Mouse (Mus musculus) MEL (cell line): ENCODE results near the gene Ifitm6. TPM values are rescaled to one million over a fixed set of nuclear protein-coding genes. Genes with fewer than 3 reads are reported as not detected.

Experiments
- DNase-seq: peaks from one replicate; pipeline ENCODE4 v3.0.0; 2011; ENCODE audit warnings: low read depth, low spot score
- H3K27ac ChIP-seq: 2 replicates; pipeline ENCODE4 v1.5.1; 2012; ENCODE audit warnings: low read depth, mild to moderate bottlenecking, control low read depth, low read length, moderate library complexity; ENCODE audit not compliant: control insufficient read depth
- H3K27me3 ChIP-seq, 2 experiments: fragments of 150-350 bp in 1 of 2; sonication (generic) in 1 of 2; 2 replicates each; pipeline ENCODE4 v1.6.1; 2012; ENCODE audit warnings: low read length in 2 of 2, mild to moderate bottlenecking in 2 of 2, improper control_type of control experiment in 1 of 2, moderate library complexity in 1 of 2; ENCODE audit not compliant: insufficient read depth in 2 of 2, control insufficient read depth in 1 of 2
- H3K36me3 ChIP-seq, 2 experiments: 2 replicates each; pipeline ENCODE4 v1.6.1; 2012 to 2014; ENCODE audit warnings: low read length in 2 of 2, improper control_type of control experiment in 1 of 2, inconsistent platforms in 1 of 2, mild to moderate bottlenecking in 1 of 2; ENCODE audit not compliant: insufficient read depth in 2 of 2, control insufficient read depth in 1 of 2
- H3K4me1 ChIP-seq, 2 experiments: fragments of 150-350 bp in 1 of 2; sonication (generic) in 1 of 2; 2 replicates each; pipeline ENCODE4 v1.6.1; 2012; ENCODE audit warnings: low read length in 2 of 2, improper control_type of control experiment in 1 of 2, mild to moderate bottlenecking in 1 of 2; ENCODE audit not compliant: insufficient read depth in 2 of 2, control insufficient read depth in 1 of 2
- H3K4me3 ChIP-seq, 2 experiments: fragments of 150-350 bp in 1 of 2; sonication (generic) in 1 of 2; 2 replicates each; pipeline ENCODE4 v1.5.1; 2012; ENCODE audit warnings: low read depth in 2 of 2, low read length in 2 of 2, mild to moderate bottlenecking in 2 of 2, moderate library complexity in 2 of 2, control low read depth in 1 of 2, improper control_type of control experiment in 1 of 2; ENCODE audit not compliant: control insufficient read depth in 1 of 2, insufficient read depth in 1 of 2
- H3K79me2 ChIP-seq: 2 replicates; pipeline ENCODE4 v1.6.1; 2012; ENCODE audit warnings: mild to moderate bottlenecking, low read length, moderate library complexity; ENCODE audit not compliant: control insufficient read depth, poor library complexity, insufficient read depth
- H3K9ac ChIP-seq: 2 replicates; pipeline ENCODE4 v1.6.1; 2012; ENCODE audit warnings: low read depth, mild to moderate bottlenecking, control low read depth, low read length, moderate library complexity; ENCODE audit not compliant: control insufficient read depth, poor library complexity, severe bottlenecking
- H3K9me3 ChIP-seq: fragments of 150-350 bp; sonication (generic); replicated peaks from 2 replicates; pipeline ENCODE4 v1.6.1; 2012; ENCODE audit warnings: mild to moderate bottlenecking, low read length, improper control_type of control experiment, moderate library complexity; ENCODE audit not compliant: insufficient read depth
- CHD2 ChIP-seq: IDR thresholded peaks from 2 replicates; pipeline ENCODE4 v1.6.1; 2011; ENCODE audit warnings: low read length, improper control_type of control experiment
- ELF1 ChIP-seq: IDR thresholded peaks from 2 replicates; pipeline ENCODE4 v1.6.1; 2014; ENCODE audit warnings: low read depth, mild to moderate bottlenecking, inconsistent platforms, low read length, improper control_type of control experiment, moderate library complexity
- EP300 ChIP-seq, 2 experiments: IDR thresholded peaks; 2 replicates each; pipeline ENCODE4 v1.6.1; 2011; ENCODE audit warnings: improper control_type of control experiment in 2 of 2, low read length in 2 of 2, low read depth in 1 of 2, mild to moderate bottlenecking in 1 of 2
- GATA1 ChIP-seq: IDR thresholded peaks from 2 replicates; pipeline ENCODE4 v1.6.1; 2011; ENCODE audit warnings: low read depth, low read length, improper control_type of control experiment
- HCFC1 ChIP-seq: IDR thresholded peaks from 2 replicates; pipeline ENCODE4 v1.6.1; 2012; ENCODE audit warnings: low read depth, mild to moderate bottlenecking, inconsistent platforms, low read length, improper control_type of control experiment, moderate library complexity
- JUND ChIP-seq: IDR thresholded peaks from 2 replicates; pipeline ENCODE4 v1.6.1; 2011; ENCODE audit warnings: low read depth, mild to moderate bottlenecking, improper control_type of control experiment, low read length
- KAT2A ChIP-seq: conservative IDR thresholded peaks from 2 replicates; pipeline ENCODE4 v1.6.1; 2012; ENCODE audit warnings: low read depth, low read length, improper control_type of control experiment, inconsistent platforms
- MAFK ChIP-seq: IDR thresholded peaks from 2 replicates; pipeline ENCODE4 v1.6.1; 2011; ENCODE audit warnings: low read depth, mild to moderate bottlenecking, low read length, improper control_type of control experiment, borderline replicate concordance
- MAX ChIP-seq: IDR thresholded peaks from 2 replicates; pipeline ENCODE4 v1.6.1; 2011; ENCODE audit warnings: low read length, improper control_type of control experiment
- MAZ ChIP-seq: IDR thresholded peaks from 2 replicates; pipeline ENCODE4 v1.6.1; 2012; ENCODE audit warnings: low read depth, mild to moderate bottlenecking, inconsistent platforms, low read length, improper control_type of control experiment
- MEF2A ChIP-seq: IDR thresholded peaks from 2 replicates; pipeline ENCODE4 v1.6.1; 2014; ENCODE audit warnings: low read depth, mild to moderate bottlenecking, inconsistent platforms, low read length, improper control_type of control experiment; ENCODE audit not compliant: poor library complexity, insufficient replicate concordance, severe bottlenecking; ENCODE audit errors: extremely low read depth
- MXI1 ChIP-seq: IDR thresholded peaks from 2 replicates; pipeline ENCODE4 v1.6.1; 2011; ENCODE audit warnings: mild to moderate bottlenecking, low read depth, low read length, improper control_type of control experiment
- POLR2A ChIP-seq, 2 experiments: IDR thresholded peaks; 2 replicates each; pipeline ENCODE4 v1.6.1; 2011 to 2012; ENCODE audit warnings: low read length in 2 of 2, mild to moderate bottlenecking in 2 of 2, control low read depth in 1 of 2, improper control_type of control experiment in 1 of 2, low read depth in 1 of 2, moderate library complexity in 1 of 2; ENCODE audit not compliant: control insufficient read depth in 1 of 2, insufficient read depth in 1 of 2, poor library complexity in 1 of 2
- POLR2AphosphoS2 ChIP-seq: IDR thresholded peaks from 2 replicates; pipeline ENCODE4 v1.6.1; 2011; ENCODE audit warnings: low read length, improper control_type of control experiment
- RAD21 ChIP-seq: IDR thresholded peaks from 2 replicates; pipeline ENCODE4 v1.6.1; 2011; ENCODE audit warnings: mild to moderate bottlenecking, low read depth, low read length, improper control_type of control experiment
- SMC3 ChIP-seq: IDR thresholded peaks from 2 replicates; pipeline ENCODE4 v1.6.1; 2011; ENCODE audit warnings: low read depth, low read length, improper control_type of control experiment
- TAL1 ChIP-seq: IDR thresholded peaks from 2 replicates; pipeline ENCODE4 v1.6.1; 2012; ENCODE audit warnings: mild to moderate bottlenecking, inconsistent platforms, low read length, moderate library complexity, mixed read lengths
- TCF12 ChIP-seq: IDR thresholded peaks from 2 replicates; pipeline ENCODE4 v1.6.1; 2014; ENCODE audit warnings: low read depth, mild to moderate bottlenecking, inconsistent platforms, low read length, improper control_type of control experiment, moderate library complexity
- USF2 ChIP-seq, 2 experiments: IDR thresholded peaks; 2 replicates each; pipeline ENCODE4 v1.6.1; 2011 to 2012; ENCODE audit warnings: improper control_type of control experiment in 2 of 2, low read length in 2 of 2, borderline replicate concordance in 1 of 2, inconsistent platforms in 1 of 2, low read depth in 1 of 2, mild to moderate bottlenecking in 1 of 2; ENCODE audit not compliant: insufficient read depth in 1 of 2
- ZC3H11A ChIP-seq: IDR thresholded peaks from 2 replicates; pipeline ENCODE4 v1.6.1; 2012; ENCODE audit warnings: low read depth, mild to moderate bottlenecking, inconsistent platforms, low read length, improper control_type of control experiment
- ZKSCAN1 ChIP-seq: IDR thresholded peaks from 2 replicates; pipeline ENCODE4 v1.6.1; 2012; ENCODE audit warnings: low read depth, mild to moderate bottlenecking, inconsistent platforms, low read length, improper control_type of control experiment, moderate library complexity
- ZNF384 ChIP-seq: IDR thresholded peaks from 2 replicates; pipeline ENCODE4 v1.6.1; 2012; ENCODE audit warnings: low read depth, mild to moderate bottlenecking, inconsistent platforms, low read length, improper control_type of control experiment
- polyA plus RNA-seq, 2 experiments: library from polyadenylated mRNA; stranded (reverse) in 1 of 2; unstranded in 1 of 2; fragments of >175 nt in 1 of 2; fragments of >200 nt in 1 of 2; gene quantifications; 2 replicates each; pipeline versions ENCODE4 v1.2.1 to v1.2.4; 2012; ENCODE audit warnings: low replicate concordance in 2 of 2, low read depth in 1 of 2; ENCODE audit not compliant: insufficient read length in 2 of 2, insufficient read depth in 1 of 2, missing spikeins in 1 of 2
- total RNA-seq: library from RNA; depleted of rRNA; stranded (reverse); fragments of 300-350 nt; gene quantifications from 2 replicates; pipeline ENCODE4 v1.2.3, GENCODE M21; 2012

The Ifitm6 gene
- total and polyA plus RNA-seq, 3 experiments, result not detected

DNA sequence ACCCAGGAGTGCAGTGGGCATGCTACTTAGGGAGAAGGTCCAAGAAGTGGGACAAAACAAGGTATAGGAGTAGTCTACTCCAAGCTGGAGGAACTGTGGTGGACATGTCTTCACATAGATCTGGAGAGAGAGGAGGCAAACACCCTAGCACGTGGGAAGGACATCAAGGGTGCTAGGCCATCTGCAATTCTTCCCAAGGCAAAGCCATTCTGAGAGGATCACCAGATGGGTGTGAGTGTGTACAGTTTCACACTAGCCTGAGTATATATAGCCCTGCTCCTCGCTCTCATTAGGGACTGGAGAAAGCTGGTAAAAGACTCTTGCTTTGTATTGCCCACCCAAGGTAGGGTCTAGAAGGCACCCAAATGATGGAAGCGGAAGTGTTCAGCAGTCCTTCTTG lies 45.6 kb upstream of the Ifitm6 start:
- H3K9me3 ChIP-seq, result no peaks in the 10 kb centered on the region
- peaks cover 10 to 19% of the 10 kb centered on the region in 2 experiments for H3K27me3 ChIP-seq
- H3K4me3 ChIP-seq, result no peak overlapping the region
- H3K36me3 ChIP-seq, result no peaks in the 10 kb centered on the region
- DNase-seq, result no peak
- no peak for TF ChIP-seq GATA1
- no peak for TF ChIP-seq MAZ
- no peak for TF ChIP-seq ZKSCAN1
- TF ChIP-seq KAT2A, result no peak
- TF ChIP-seq MAFK, result no peak
- no peak for TF ChIP-seq JUND
- no peak for TF ChIP-seq USF2 (IDR thresholded peaks at IDR 0.05; ENCODE audit: borderline replicate concordance in 1 of 2, insufficient read depth in 1 of 2, low read depth in 1 of 2, low read length in 2 of 2)
- no peak for TF ChIP-seq SMC3
- no peak for TF ChIP-seq POLR2AphosphoS2
- TF ChIP-seq ZC3H11A, result no peak
- TF ChIP-seq MXI1, result no peak
- TF ChIP-seq, all 39 proteins: peak for 0
- Histone ChIP-seq H3K27ac (no peak overlapping the region), H3K9ac (no peak overlapping the region), H3K79me2 (no peaks in the 10 kb centered on the region), H3K4me1 (no peaks in the 10 kb centered on the region)

DNA sequence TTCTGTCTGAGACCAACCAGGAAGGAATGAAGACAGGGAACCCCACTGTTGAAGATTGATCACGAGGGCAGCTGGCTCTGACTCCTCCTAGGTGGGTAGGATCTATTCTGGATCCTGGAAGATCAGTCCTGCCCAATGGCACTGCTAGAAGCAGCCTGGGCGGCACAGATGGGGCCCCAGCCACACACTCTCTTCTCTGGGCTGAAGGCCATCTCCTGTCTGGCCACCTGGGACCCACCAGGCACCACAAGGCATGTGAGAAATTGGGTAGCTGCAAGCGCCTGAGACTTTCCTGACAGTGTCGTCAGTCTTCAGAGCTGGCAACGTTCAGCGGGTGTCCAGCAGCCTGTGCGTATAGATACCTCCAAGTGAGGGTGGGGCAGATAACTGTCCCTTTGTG lies 44.8 kb upstream of the Ifitm6 start:
- no peak overlapping the region for H3K4me3 ChIP-seq
- no peaks in the 10 kb centered on the region for H3K9me3 ChIP-seq
- TF ChIP-seq GATA1, result no peak
- TF ChIP-seq RAD21, result no peak
- TF ChIP-seq TAL1, result no peak
- TF ChIP-seq CHD2, result no peak
- no peak for TF ChIP-seq POLR2A (IDR thresholded peaks at IDR 0.05; ENCODE audit: control insufficient read depth in 1 of 2, insufficient read depth in 1 of 2, low read depth in 1 of 2, low read length in 2 of 2, poor library complexity in 1 of 2)
- TF ChIP-seq HCFC1, result no peak
- no peak for TF ChIP-seq ELF1
- no peak for TF ChIP-seq KAT2A
- TF ChIP-seq EP300 (IDR thresholded peaks at IDR 0.05; ENCODE audit: low read depth in 1 of 2, low read length in 2 of 2), result no peak
- no peak for TF ChIP-seq MXI1
- TF ChIP-seq TCF12, result no peak
- no peak for TF ChIP-seq MEF2A
- no peak for TF ChIP-seq SMC3
- TF ChIP-seq MAZ, result no peak
- TF ChIP-seq JUND, result no peak
- TF ChIP-seq MAX, result no peak
- no peak for TF ChIP-seq ZNF384
- TF ChIP-seq ZKSCAN1, result no peak
- peaks cover 10 to 19% of the 10 kb centered on the region in 2 experiments for H3K27me3 ChIP-seq
- H3K9ac ChIP-seq, result no peak overlapping the region
- DNase-seq, result no peak
- no peaks in the 10 kb centered on the region for H3K4me1 ChIP-seq
- H3K79me2 ChIP-seq, result no peaks in the 10 kb centered on the region
- H3K36me3 ChIP-seq, result no peaks in the 10 kb centered on the region
- no peak overlapping the region for H3K27ac ChIP-seq
